Mouse (Mus musculus): ENCODE results near the gene Hoxd10. TPM values are rescaled to one million over a fixed set of nuclear protein-coding genes. Genes with fewer than 3 reads are reported as not detected.

Hoxd10 gene
- total RNA-seq, 2 experiments from 2014 or later, result not detected

- intact Hi-C loops (cut with DNase I), result no loop called here
- no peak for DNase-seq
Measured at GRCm38 (mm10) chr2:74693432-74693827, 1.7 kb downstream of the Hoxd10 start.

- DNase-seq, result no peak
- intact Hi-C loops (cut with DNase I), result no loop called here
Measured at GRCm38 (mm10) chr2:74694066-74694465, 2.3 kb downstream of the Hoxd10 start.

GRCm38 (mm10) chr2:74695383-74695782, 3.7 kb downstream of the Hoxd10 start:
- DNase-seq, result no peak
- intact Hi-C loops (cut with DNase I), result no loop called here

- no peak for DNase-seq
- intact Hi-C loops (cut with DNase I), result no loop called here
Measured at GRCm38 (mm10) chr2:74695813-74696430, 4.2 kb downstream of the Hoxd10 start.

GRCm38 (mm10) chr2:74696442-74697335, 5.0 kb downstream of the Hoxd10 start:
- intact Hi-C loops (cut with DNase I), result no loop called here
- no peak for DNase-seq

- peak in 1 of 2 experiments; percentile 62 for DNase-seq
- intact Hi-C loops (cut with DNase I), result no loop called here
Measured at GRCm38 (mm10) chr2:74697567-74698121, 5.9 kb downstream of the Hoxd10 start, which contains the start of gene Hoxd9. TSS of gene Hoxd9 (plus strand) at chr2:74697727.

- intact Hi-C loops (cut with DNase I), result no loop called here
- no peak for DNase-seq
Measured at GRCm38 (mm10) chr2:74698201-74699052, 6.7 kb downstream of the Hoxd10 start.

- intact Hi-C loops (cut with DNase I), result no loop called here
- no peak for DNase-seq
Measured at GRCm38 (mm10) chr2:74699053-74699430, 7.3 kb downstream of the Hoxd10 start.

GRCm38 (mm10) chr2:74699664-74700545, 8.2 kb downstream of the Hoxd10 start:
- no peak for DNase-seq
- intact Hi-C loops (cut with DNase I), result loop anchor here (5.0 to 10.0 kb wide), 2 partner anchors 452 to 1085 kb away; no protein-coding TSS in a partner anchor

GRCm38 (mm10) chr2:74700546-74701112, 8.9 kb downstream of the Hoxd10 start:
- no peak for DNase-seq
- intact Hi-C loops (cut with DNase I), result loop anchor here (5.0 to 10.0 kb wide), 2 partner anchors 452 to 1084 kb away; no protein-coding TSS in a partner anchor

GRCm38 (mm10) chr2:74701949-74702819, 10.5 kb downstream of the Hoxd10 start:
- peak; percentile 82 to 89 for DNase-seq
- intact Hi-C loops (cut with DNase I), result loop anchor here (1.0 to 10.0 kb wide), 5 partner anchors 437 to 1083 kb away; no protein-coding TSS in a partner anchor

GRCm38 (mm10) chr2:74702820-74703219, 11.1 kb downstream of the Hoxd10 start:
- intact Hi-C loops (cut with DNase I), result loop anchor here (1.0 to 10.0 kb wide), 5 partner anchors 436 to 1082 kb away; no protein-coding TSS in a partner anchor
- no peak for DNase-seq

GRCm38 (mm10) chr2:74703317-74703716, 11.6 kb downstream of the Hoxd10 start:
- intact Hi-C loops (cut with DNase I), result loop anchor here (2.0 to 10.0 kb wide), 4 partner anchors 435 to 1081 kb away; no protein-coding TSS in a partner anchor
- no peak for DNase-seq

- DNase-seq, result no peak
- intact Hi-C loops (cut with DNase I), result loop anchor here (2.0 to 10.0 kb wide), 4 partner anchors 435 to 1081 kb away; no protein-coding TSS in a partner anchor
Measured at GRCm38 (mm10) chr2:74703720-74704392, 12.1 kb downstream of the Hoxd10 start.

- intact Hi-C loops (cut with DNase I), result loop anchor here (5.0 to 10.0 kb wide), 2 partner anchors 448 to 1080 kb away; no protein-coding TSS in a partner anchor
- DNase-seq, result no peak
Measured at GRCm38 (mm10) chr2:74704393-74704998, 12.8 kb downstream of the Hoxd10 start, which contains the start of gene Hoxd8. TSS of gene Hoxd8 (plus strand) at chr2:74704615.

- DNase-seq, result no peak
- intact Hi-C loops (cut with DNase I), result loop anchor here (5.0 to 10.0 kb wide), 2 partner anchors 447 to 1080 kb away; no protein-coding TSS in a partner anchor
Measured at GRCm38 (mm10) chr2:74704999-74705466, 13.3 kb downstream of the Hoxd10 start.
